Mouse (Mus musculus): ENCODE measurements around the gene Aldh16a1. TPM values are rescaled to one million over a fixed set of nuclear protein-coding genes. Genes with fewer than 3 reads are reported as not detected.
"Not testable (repeated sequence)": the region's sequence is repeated elsewhere in the genome, so short reads cannot be mapped to it uniquely, and the experiment has no call there.

Gene Aldh16a1
- polyA plus RNA-seq, 1 experiment from 2014 or later = 39.8 TPM

GRCm38 (mm10) chr7:45118336-45118735, 36.0 kb downstream of the Aldh16a1 start:
- Histone ChIP-seq H3K4me3 (no peak overlapping the region), H3K4me1 (peaks cover 18% of the 10 kb centered on the region), H3K27me3 (no peaks in the 10 kb centered on the region), H3K27ac (no peak overlapping the region), H3K4me2 (replicated peaks) (no peak overlapping the region), H3K9ac (no peak overlapping the region), H3K36me3 (peaks cover 51% of the 10 kb centered on the region), H3K9me3 (replicated peaks) (no peaks in the 10 kb centered on the region)
- no peak for ATAC-seq (ENCODE audit: low FRiP score)
- WGBS = 86% methylated on average over 6 of the region's 6 CpGs

- Histone ChIP-seq H3K4me3 (no peak overlapping the region), H3K9ac (no peak overlapping the region), H3K36me3 (peaks cover 47% of the 10 kb centered on the region), H3K27me3 (no peaks in the 10 kb centered on the region), H3K27ac (no peak overlapping the region), H3K4me1 (peaks cover 10% of the 10 kb centered on the region), H3K9me3 (replicated peaks) (no peaks in the 10 kb centered on the region), H3K4me2 (replicated peaks) (no peak overlapping the region)
- no peak for ATAC-seq (ENCODE audit: low FRiP score)
- WGBS = 80% methylated on average over 8 of the region's 8 CpGs
Observed at GRCm38 (mm10) chr7:45117566-45117965, 36.8 kb downstream of the Aldh16a1 start.

DNA sequence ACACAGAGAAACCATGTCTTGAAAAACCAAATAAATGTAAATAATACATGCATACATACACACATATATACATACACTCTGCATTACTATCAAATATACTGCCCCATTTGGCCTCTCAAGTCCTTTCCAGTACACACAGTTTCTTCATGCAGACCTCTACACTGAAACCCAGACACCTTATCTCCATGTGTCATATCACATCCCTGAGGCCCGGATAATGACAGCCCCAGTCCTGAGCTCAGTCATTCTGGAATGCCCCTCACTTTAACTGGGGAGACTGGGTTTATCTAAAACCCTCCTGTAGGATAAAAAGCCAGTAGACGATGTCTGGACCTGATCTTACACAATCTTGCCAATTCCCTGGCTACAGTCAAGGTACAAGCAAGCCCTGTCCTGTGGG, 40.9 kb downstream of the Aldh16a1 start:
- Histone ChIP-seq H3K4me3 (no peak overlapping the region), H3K4me1 (no peaks in the 10 kb centered on the region), H3K36me3 (peaks cover 9% of the 10 kb centered on the region), H3K9me3 (replicated peaks) (no peaks in the 10 kb centered on the region), H3K4me2 (replicated peaks) (no peak overlapping the region), H3K9ac (no peak overlapping the region), H3K27ac (no peak overlapping the region), H3K27me3 (no peaks in the 10 kb centered on the region)
- ATAC-seq (ENCODE audit: low FRiP score) = no peak
- 87% methylated on average over 2 of the region's 2 CpGs for WGBS

DNA sequence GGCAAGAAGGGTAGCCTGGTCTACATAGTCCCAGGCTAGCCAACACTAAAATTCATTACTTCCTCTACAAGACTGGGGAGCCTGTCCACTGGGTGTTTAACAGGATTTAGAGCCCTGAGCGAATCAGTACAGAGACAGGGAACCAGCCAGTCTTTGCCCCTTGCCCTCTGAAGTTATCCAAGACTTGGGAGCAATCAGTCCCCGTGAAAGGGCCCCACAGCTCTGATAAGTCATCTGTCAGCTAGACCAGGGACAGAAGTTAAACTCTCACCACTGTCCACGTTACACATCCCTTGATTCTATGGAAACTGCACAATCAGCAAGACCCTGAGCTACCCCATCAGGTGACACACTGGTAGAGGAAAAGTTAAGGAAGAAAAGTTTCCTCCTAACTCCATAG, 41.9 kb downstream of the Aldh16a1 start:
- ATAC-seq (ENCODE audit: low FRiP score) = no peak
- Histone ChIP-seq H3K27me3 (no peaks in the 10 kb centered on the region), H3K9ac (no peak overlapping the region), H3K4me2 (replicated peaks) (no peak overlapping the region), H3K4me1 (no peaks in the 10 kb centered on the region), H3K36me3 (peaks cover 1% of the 10 kb centered on the region; the same call in 1 of the 2 replicates), H3K9me3 (replicated peaks) (no peaks in the 10 kb centered on the region), H3K27ac (no peak overlapping the region), H3K4me3 (no peak overlapping the region)
- 61% methylated on average over 3 of the region's 3 CpGs for WGBS

DNA sequence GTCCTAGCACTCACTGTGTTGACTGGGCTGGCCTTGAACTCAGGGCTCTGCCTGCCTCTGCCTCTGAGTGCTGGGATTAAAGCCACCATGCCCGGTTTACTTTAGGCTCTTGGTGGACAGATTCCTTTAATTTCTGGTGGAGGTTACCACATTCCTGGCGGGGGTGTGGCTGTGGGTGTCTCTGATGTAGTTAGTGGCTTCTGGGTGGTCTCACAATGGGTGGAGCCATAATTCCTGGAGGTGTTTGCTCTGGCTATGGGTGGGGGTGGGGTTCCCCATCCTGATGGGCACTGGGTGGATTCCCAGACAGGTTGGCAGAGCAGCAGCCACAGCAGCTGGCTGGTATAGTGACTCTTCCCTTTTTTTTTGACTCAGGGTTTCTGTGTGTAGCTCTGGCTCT, 42.4 kb downstream of the Aldh16a1 start:
- no peak overlapping the region for H3K27ac ChIP-seq
- H3K4me3 ChIP-seq = no peak overlapping the region
- no peak overlapping the region for H3K4me2 ChIP-seq (replicated peaks)
- no peaks in the 10 kb centered on the region for H3K9me3 ChIP-seq (replicated peaks)
- H3K27me3 ChIP-seq = no peaks in the 10 kb centered on the region
- no peaks in the 10 kb centered on the region for H3K36me3 ChIP-seq
- no peak for ATAC-seq (ENCODE audit: low FRiP score)
- H3K9ac ChIP-seq = no peak overlapping the region
- H3K4me1 ChIP-seq = no peaks in the 10 kb centered on the region
- 73% methylated on average over 2 of the region's 2 CpGs for WGBS

GRCm38 (mm10) chr7:45110089-45110488, 44.3 kb downstream of the Aldh16a1 start:
- WGBS = 89% methylated on average over 4 of the region's 4 CpGs
- not testable (repeated sequence) for H3K9me3 ChIP-seq (replicated peaks); H3K4me1 ChIP-seq; H3K4me2 ChIP-seq (replicated peaks); ATAC-seq (ENCODE audit: low FRiP score); H3K27ac ChIP-seq; H3K9ac ChIP-seq; H3K36me3 ChIP-seq; H3K27me3 ChIP-seq; H3K4me3 ChIP-seq

GRCm38 (mm10) chr7:45107052-45107645, 47.2 kb downstream of the Aldh16a1 start:
- H3K36me3 ChIP-seq = no peaks in the 10 kb centered on the region
- no peak for ATAC-seq (ENCODE audit: low FRiP score)
- 0 out of 2 replicates have a peak, but pooled peaks cover 5% of the 10 kb centered on the region for H3K4me1 ChIP-seq
- 50% methylated on average over 5 of the region's 5 CpGs for WGBS
- H3K9me3 ChIP-seq (replicated peaks) = no peaks in the 10 kb centered on the region
- no peaks in the 10 kb centered on the region for H3K27me3 ChIP-seq
- no peak overlapping the region for H3K4me3 ChIP-seq
- no peak overlapping the region for H3K4me2 ChIP-seq (replicated peaks)
- H3K9ac ChIP-seq = no peak overlapping the region
- H3K27ac ChIP-seq = no peak overlapping the region

DNA sequence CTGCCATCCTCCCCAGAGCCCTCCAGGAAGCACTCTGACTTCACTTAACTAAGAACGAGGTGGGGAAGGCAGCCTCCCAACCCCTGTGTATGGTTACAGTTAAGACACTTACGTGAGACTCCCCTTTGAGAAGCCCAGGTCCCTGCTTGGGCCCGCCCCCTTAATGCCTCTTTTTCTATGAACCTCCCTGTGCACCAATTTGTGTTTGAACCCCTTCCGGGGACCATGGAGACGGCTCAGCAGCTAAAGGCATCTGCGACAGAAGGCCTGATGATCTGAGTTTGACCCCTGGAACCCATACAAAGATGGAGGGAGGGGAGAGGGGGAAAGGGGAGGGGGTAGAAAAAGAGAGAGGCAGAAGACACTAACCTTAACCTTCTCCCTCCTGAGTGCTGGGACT, 47.9 kb downstream of the Aldh16a1 start:
- H3K4me1 ChIP-seq = 0 out of 2 replicates have a peak, but pooled peaks cover 5% of the 10 kb centered on the region
- no peak for ATAC-seq (ENCODE audit: low FRiP score)
- H3K4me3 ChIP-seq = no peak overlapping the region
- H3K9me3 ChIP-seq (replicated peaks) = no peaks in the 10 kb centered on the region
- H3K27me3 ChIP-seq = no peaks in the 10 kb centered on the region
- no peak overlapping the region for H3K27ac ChIP-seq
- H3K36me3 ChIP-seq = no peaks in the 10 kb centered on the region
- H3K4me2 ChIP-seq (replicated peaks) = no peak overlapping the region
- 28% methylated on average over 6 of the region's 6 CpGs for WGBS
- H3K9ac ChIP-seq = no peak overlapping the region

- 82% methylated on average over 8 of the region's 8 CpGs for WGBS
- no peak overlapping the region for H3K4me3 ChIP-seq
- H3K9ac ChIP-seq = no peak overlapping the region
- H3K27me3 ChIP-seq = no peaks in the 10 kb centered on the region
- no peaks in the 10 kb centered on the region for H3K36me3 ChIP-seq
- H3K4me1 ChIP-seq = 0 out of 2 replicates have a peak, but pooled peaks cover 5% of the 10 kb centered on the region
- no peaks in the 10 kb centered on the region for H3K9me3 ChIP-seq (replicated peaks)
- no peak overlapping the region for H3K4me2 ChIP-seq (replicated peaks)
- ATAC-seq (ENCODE audit: low FRiP score) = no peak
- H3K27ac ChIP-seq = no peak overlapping the region
Observed at GRCm38 (mm10) chr7:45105491-45105890, 48.9 kb downstream of the Aldh16a1 start.

DNA sequence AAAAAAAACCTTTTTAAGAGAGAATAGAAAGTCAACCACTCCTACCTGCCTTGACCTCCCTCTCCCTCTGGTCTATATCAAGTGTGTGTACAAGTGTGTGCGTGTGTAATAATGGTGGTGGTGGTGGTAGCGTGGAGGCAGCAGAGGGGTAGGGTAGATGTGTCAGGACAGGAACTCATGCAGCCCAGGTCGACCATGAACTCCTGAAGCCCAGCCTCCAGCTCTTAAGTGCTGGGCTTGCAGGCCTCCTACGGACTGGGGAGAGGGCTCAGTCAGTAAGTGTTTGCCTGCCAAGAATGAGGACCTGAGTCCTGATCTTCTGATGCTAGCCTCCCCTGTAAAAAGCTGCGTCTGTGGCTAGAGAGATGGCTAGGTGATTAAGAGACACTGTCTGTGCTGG, 49.4 kb downstream of the Aldh16a1 start:
- no peaks in the 10 kb centered on the region for H3K9me3 ChIP-seq (replicated peaks)
- no peak overlapping the region for H3K9ac ChIP-seq
- H3K4me1 ChIP-seq = 0 out of 2 replicates have a peak, but pooled peaks cover 5% of the 10 kb centered on the region
- H3K27me3 ChIP-seq = no peaks in the 10 kb centered on the region
- H3K4me2 ChIP-seq (replicated peaks) = no peak overlapping the region
- H3K36me3 ChIP-seq = no peaks in the 10 kb centered on the region
- H3K4me3 ChIP-seq = no peak overlapping the region
- ATAC-seq (ENCODE audit: low FRiP score) = no peak
- WGBS = 86% methylated on average over 5 of the region's 5 CpGs
- H3K27ac ChIP-seq = no peak overlapping the region

GRCm38 (mm10) chr7:45103652-45104180, 50.7 kb downstream of the Aldh16a1 start, which contains the start of gene Fcgrt:
TSS of gene Fcgrt (minus strand) at chr7:45103851.
- WGBS = 79% methylated on average over 7 of the region's 7 CpGs
- peak within 1 kb of the TSS; percentile 13 for H3K4me2 ChIP-seq (replicated peaks)
- no peaks in the 10 kb centered on the region for H3K36me3 ChIP-seq
- H3K27me3 ChIP-seq = no peaks in the 10 kb centered on the region
- H3K4me1 ChIP-seq = 0 out of 2 replicates have a peak, but pooled peaks cover 5% of the 10 kb centered on the region
- no peak for ATAC-seq (ENCODE audit: low FRiP score)
- H3K9ac ChIP-seq = no peak within 1 kb of the TSS
- no peaks in the 10 kb centered on the region for H3K9me3 ChIP-seq (replicated peaks)
- no peak within 1 kb of the TSS for H3K4me3 ChIP-seq
- 0 out of 2 replicates have a peak within 1 kb of the TSS, but pooled peaks have one; percentile 24 for H3K27ac ChIP-seq

GRCm38 (mm10) chr7:45102940-45103585, 51.3 kb downstream of the Aldh16a1 start:
- Histone ChIP-seq H3K4me1 (0 out of 2 replicates have a peak, but pooled peaks cover 5% of the 10 kb centered on the region), H3K27ac (0 out of 2 replicates have a peak overlapping the region, but pooled peaks have one; percentile 24), H3K4me3 (no peak overlapping the region), H3K9ac (no peak overlapping the region), H3K9me3 (replicated peaks) (no peaks in the 10 kb centered on the region), H3K4me2 (replicated peaks) (peak overlapping the region; percentile 13), H3K27me3 (no peaks in the 10 kb centered on the region), H3K36me3 (no peaks in the 10 kb centered on the region)
- 65% methylated on average over 9 of the region's 9 CpGs for WGBS
- ATAC-seq (ENCODE audit: low FRiP score) = no peak
